Mouse (Mus musculus): ENCODE data around the gene Dner. TPM values are rescaled to one million over a fixed set of nuclear protein-coding genes. Genes with fewer than 3 reads are reported as not detected.

Dner gene
- polyA plus RNA-seq, 1 experiment = 0.08 TPM

DNA sequence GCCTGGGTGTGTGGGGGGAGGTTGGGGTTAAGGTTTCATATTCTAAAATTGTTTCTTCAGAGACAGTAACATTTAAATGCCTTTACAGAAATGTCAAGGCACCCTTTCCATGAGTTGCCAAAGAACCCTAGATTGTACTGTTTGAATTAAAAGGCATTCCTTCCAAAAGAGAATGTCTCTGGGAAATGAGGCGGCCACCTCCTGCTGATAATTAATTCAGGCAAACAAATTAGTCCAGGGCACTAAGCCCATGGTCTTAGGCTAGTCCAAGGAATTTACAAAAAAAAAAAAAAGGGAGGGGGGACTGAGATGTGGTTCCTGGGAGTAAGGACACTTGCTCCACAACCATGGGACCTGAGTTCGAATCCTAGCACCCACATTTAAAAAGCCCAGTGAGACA lies 273.1 kb downstream of the Dner start:
- TF ChIP-seq CTCF (IDR thresholded peaks at IDR 0.05; ENCODE audit: extremely low read depth, insufficient read depth, insufficient read length, insufficient replicate concordance) (no peak), POLR2A (IDR thresholded peaks at IDR 0.05; ENCODE audit: low read depth, low read length) (no peak)
- H3K27me3 ChIP-seq (ENCODE audit: control insufficient read depth, insufficient read depth, low read length) = no peaks in the 10 kb centered on the region
- DNase-seq (ENCODE audit: low read depth in 1 of 2, low spot score in 2 of 2) = no peak
- no peaks in the 10 kb centered on the region for H3K4me1 ChIP-seq (ENCODE audit: control insufficient read depth, insufficient read depth, insufficient read length)
- 83% methylated on average over 2 of the region's 2 CpGs for WGBS
- no peaks in the 10 kb centered on the region for H3K36me3 ChIP-seq (ENCODE audit: control insufficient read depth, insufficient read depth, low read length)
- no peak overlapping the region for H3K4me3 ChIP-seq (ENCODE audit: extremely low read depth, insufficient read depth, insufficient read length)
- no peak overlapping the region for H3K27ac ChIP-seq (ENCODE audit: insufficient read depth, low read length)

DNA sequence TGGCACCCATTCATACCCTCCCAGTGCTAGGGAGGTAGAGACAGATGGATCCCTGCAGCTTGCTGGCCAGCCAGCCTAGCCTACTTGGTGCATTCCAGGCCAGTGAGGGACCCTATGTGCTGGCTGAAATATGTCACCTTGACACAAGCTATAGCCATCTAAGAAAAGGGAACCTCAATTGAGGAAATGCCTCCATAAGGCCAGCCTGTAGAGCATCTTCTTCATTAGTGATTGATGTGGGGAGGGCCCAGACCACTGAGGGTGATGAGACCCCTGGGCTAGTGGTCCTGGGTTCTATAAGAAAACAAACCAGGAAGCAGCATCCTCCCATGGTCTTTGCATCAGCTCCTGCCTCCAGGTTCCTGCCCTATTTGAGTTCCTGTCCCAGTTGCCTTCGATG lies 274.2 kb downstream of the Dner start:
- Histone ChIP-seq H3K4me3 (ENCODE audit: extremely low read depth, insufficient read depth, insufficient read length) (no peak overlapping the region), H3K36me3 (ENCODE audit: control insufficient read depth, insufficient read depth, low read length) (no peaks in the 10 kb centered on the region), H3K27me3 (ENCODE audit: control insufficient read depth, insufficient read depth, low read length) (no peaks in the 10 kb centered on the region), H3K27ac (ENCODE audit: insufficient read depth, low read length) (no peak overlapping the region), H3K4me1 (ENCODE audit: control insufficient read depth, insufficient read depth, insufficient read length) (no peaks in the 10 kb centered on the region)
- TF ChIP-seq POLR2A (IDR thresholded peaks at IDR 0.05; ENCODE audit: low read depth, low read length) = no peak
- 77% methylated on average over 1 of the region's 1 CpGs for WGBS
- DNase-seq (ENCODE audit: low read depth in 1 of 2, low spot score in 2 of 2) = no peak

DNA sequence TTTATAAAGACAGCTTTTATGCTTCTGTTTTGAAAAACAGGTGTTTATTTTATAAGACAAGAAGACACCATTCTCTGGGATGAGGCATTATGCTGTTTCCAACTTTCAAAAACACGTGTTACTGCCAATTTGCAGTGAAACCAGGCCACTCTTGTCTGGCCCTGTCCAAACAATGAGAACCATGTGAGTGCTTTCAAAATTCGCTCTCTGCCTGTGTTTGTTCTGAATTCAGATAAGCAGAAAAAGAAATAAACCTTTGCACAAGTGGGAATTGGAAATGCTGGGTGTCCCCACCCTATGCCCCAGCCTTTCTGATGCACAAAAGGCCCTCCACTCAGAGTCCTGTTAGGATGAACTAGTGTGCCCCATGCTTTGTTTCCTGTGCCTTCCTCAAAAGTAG lies 276.6 kb downstream of the Dner start:
- no peak overlapping the region for H3K4me3 ChIP-seq (ENCODE audit: extremely low read depth, insufficient read depth, insufficient read length)
- H3K27ac ChIP-seq (ENCODE audit: insufficient read depth, low read length) = no peak overlapping the region
- 52% methylated on average over 2 of the region's 2 CpGs for WGBS
- no peaks in the 10 kb centered on the region for H3K27me3 ChIP-seq (ENCODE audit: control insufficient read depth, insufficient read depth, low read length)
- DNase-seq (ENCODE audit: low read depth in 1 of 2, low spot score in 2 of 2) = no peak
- TF ChIP-seq CTCF (IDR thresholded peaks at IDR 0.05; ENCODE audit: extremely low read depth, insufficient read depth, insufficient read length, insufficient replicate concordance) = no peak
- TF ChIP-seq POLR2A (IDR thresholded peaks at IDR 0.05; ENCODE audit: low read depth, low read length) = no peak
- no peaks in the 10 kb centered on the region for H3K36me3 ChIP-seq (ENCODE audit: control insufficient read depth, insufficient read depth, low read length)
- no peaks in the 10 kb centered on the region for H3K4me1 ChIP-seq (ENCODE audit: control insufficient read depth, insufficient read depth, insufficient read length)

DNA sequence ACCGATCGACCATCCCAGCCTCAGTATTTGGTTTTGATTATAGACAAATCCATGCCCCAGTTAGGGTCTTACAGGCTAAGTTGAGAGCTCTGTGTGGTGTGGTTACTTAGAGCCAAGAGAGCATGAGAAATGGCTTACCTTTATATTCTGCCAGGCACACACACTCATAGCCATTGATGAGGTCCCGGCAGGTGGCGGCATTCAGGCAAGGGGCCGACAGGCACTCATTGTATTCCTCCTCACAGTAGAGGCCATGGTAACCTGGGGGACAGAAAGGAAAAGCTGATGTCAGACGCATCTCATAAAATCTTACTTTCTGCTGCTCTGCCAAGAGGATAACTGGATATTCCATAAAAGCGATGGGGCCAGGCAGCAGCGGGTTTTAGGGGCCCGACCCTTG lies 277.5 kb downstream of the Dner start:
- 86% methylated on average over 9 of the region's 9 CpGs for WGBS
- Histone ChIP-seq H3K36me3 (ENCODE audit: control insufficient read depth, insufficient read depth, low read length) (no peaks in the 10 kb centered on the region), H3K27ac (ENCODE audit: insufficient read depth, low read length) (no peak overlapping the region)

DNA sequence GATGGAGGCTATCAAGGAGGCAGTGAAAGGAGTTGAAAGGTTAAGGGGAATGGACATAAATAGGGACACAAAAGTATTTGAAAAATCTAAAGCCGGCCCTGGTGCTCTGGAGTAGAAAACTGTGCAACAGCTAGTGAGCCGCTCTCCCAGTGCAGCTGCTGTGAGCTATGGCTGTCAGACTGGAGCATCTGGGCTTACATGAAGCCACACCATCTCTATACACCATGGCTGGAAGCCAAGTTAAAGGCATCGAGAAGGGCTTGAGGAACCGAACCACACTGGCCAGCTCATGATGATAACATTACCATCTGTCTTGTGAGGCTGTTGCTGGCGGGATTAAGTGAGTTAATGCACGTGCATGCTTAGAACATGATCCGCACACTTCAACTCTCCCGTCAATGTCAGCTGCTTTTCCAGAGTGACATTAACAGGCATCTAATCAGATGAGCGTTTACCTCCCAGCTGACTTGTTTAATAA lies 278.2 kb downstream of the Dner start:
- TF ChIP-seq CTCF (IDR thresholded peaks at IDR 0.05; ENCODE audit: extremely low read depth, insufficient read depth, insufficient read length, insufficient replicate concordance) (no peak), POLR2A (IDR thresholded peaks at IDR 0.05; ENCODE audit: low read depth, low read length) (no peak)
- DNase-seq (ENCODE audit: low read depth in 1 of 2, low spot score in 2 of 2) = no peak
- H3K36me3 ChIP-seq (ENCODE audit: control insufficient read depth, insufficient read depth, low read length) = no peaks in the 10 kb centered on the region
- H3K4me1 ChIP-seq (ENCODE audit: control insufficient read depth, insufficient read depth, insufficient read length) = no peaks in the 10 kb centered on the region
- H3K27me3 ChIP-seq (ENCODE audit: control insufficient read depth, insufficient read depth, low read length) = no peaks in the 10 kb centered on the region
- 87% methylated on average over 9 of the region's 9 CpGs for WGBS
- no peak overlapping the region for H3K27ac ChIP-seq (ENCODE audit: insufficient read depth, low read length)
- H3K4me3 ChIP-seq (ENCODE audit: extremely low read depth, insufficient read depth, insufficient read length) = no peak overlapping the region

More for the DNA sequence above, 277.5 kb downstream of the Dner start:
- H3K4me1 ChIP-seq (ENCODE audit: control insufficient read depth, insufficient read depth, insufficient read length) = no peaks in the 10 kb centered on the region
- TF ChIP-seq CTCF (IDR thresholded peaks at IDR 0.05; ENCODE audit: extremely low read depth, insufficient read depth, insufficient read length, insufficient replicate concordance) = no peak
- no peak for TF ChIP-seq POLR2A (IDR thresholded peaks at IDR 0.05; ENCODE audit: low read depth, low read length)
- H3K4me3 ChIP-seq (ENCODE audit: extremely low read depth, insufficient read depth, insufficient read length) = no peak overlapping the region
- no peak for DNase-seq (ENCODE audit: low read depth in 1 of 2, low spot score in 2 of 2)
- no peaks in the 10 kb centered on the region for H3K27me3 ChIP-seq (ENCODE audit: control insufficient read depth, insufficient read depth, low read length)

DNA sequence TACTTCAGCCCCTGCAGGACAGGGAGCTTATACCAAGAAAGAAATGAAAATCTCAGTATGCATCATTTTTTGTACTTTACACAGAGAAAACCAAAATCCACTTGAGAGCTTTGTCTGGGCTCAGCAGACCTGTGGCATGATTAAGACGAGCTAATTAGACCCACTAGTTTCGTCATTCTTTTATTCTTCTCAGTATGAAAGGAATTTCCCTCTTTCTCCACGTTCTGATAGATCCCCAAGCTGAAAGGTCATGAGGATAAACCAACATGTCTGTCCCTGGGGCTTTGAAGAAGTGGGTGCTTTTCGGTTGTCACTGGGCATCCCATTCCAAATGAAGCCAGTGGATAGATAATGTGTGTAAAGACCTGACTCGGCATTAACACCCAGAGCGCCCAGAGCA lies 278.7 kb downstream of the Dner start:
- no peak overlapping the region for H3K27ac ChIP-seq (ENCODE audit: insufficient read depth, low read length)
- WGBS = 81% methylated on average over 6 of the region's 6 CpGs
- H3K27me3 ChIP-seq (ENCODE audit: control insufficient read depth, insufficient read depth, low read length) = no peaks in the 10 kb centered on the region
- no peaks in the 10 kb centered on the region for H3K4me1 ChIP-seq (ENCODE audit: control insufficient read depth, insufficient read depth, insufficient read length)
- no peak for TF ChIP-seq CTCF (IDR thresholded peaks at IDR 0.05; ENCODE audit: extremely low read depth, insufficient read depth, insufficient read length, insufficient replicate concordance)
- no peak for TF ChIP-seq POLR2A (IDR thresholded peaks at IDR 0.05; ENCODE audit: low read depth, low read length)
- no peak overlapping the region for H3K4me3 ChIP-seq (ENCODE audit: extremely low read depth, insufficient read depth, insufficient read length)
- DNase-seq (ENCODE audit: low read depth in 1 of 2, low spot score in 2 of 2) = no peak
- H3K36me3 ChIP-seq (ENCODE audit: control insufficient read depth, insufficient read depth, low read length) = no peaks in the 10 kb centered on the region

DNA sequence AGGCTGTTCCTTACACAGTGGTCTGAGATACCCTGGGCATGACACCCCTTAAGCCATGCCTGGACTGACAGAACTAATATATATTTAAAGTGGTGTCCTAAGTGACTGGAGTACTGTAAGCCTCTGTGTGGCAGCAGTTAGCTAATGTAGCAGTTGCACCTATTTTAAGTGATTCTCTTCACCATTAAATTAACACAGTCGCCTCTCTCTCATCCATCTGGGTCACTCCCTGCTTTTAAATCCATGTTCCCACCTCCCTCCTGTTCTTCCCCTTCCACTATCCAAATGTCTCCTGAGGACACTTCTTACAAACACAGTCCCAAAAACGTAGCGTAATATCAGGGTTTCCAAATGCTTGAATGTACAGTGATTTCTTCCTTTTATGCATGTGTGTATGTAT lies 281.6 kb downstream of the Dner start:
- WGBS = 88% methylated on average over 3 of the region's 3 CpGs
- H3K36me3 ChIP-seq (ENCODE audit: control insufficient read depth, insufficient read depth, low read length) = no peaks in the 10 kb centered on the region
- H3K27ac ChIP-seq (ENCODE audit: insufficient read depth, low read length) = no peak overlapping the region
- no peak overlapping the region for H3K4me3 ChIP-seq (ENCODE audit: extremely low read depth, insufficient read depth, insufficient read length)
- H3K27me3 ChIP-seq (ENCODE audit: control insufficient read depth, insufficient read depth, low read length) = no peaks in the 10 kb centered on the region
- TF ChIP-seq CTCF (IDR thresholded peaks at IDR 0.05; ENCODE audit: extremely low read depth, insufficient read depth, insufficient read length, insufficient replicate concordance) (no peak), POLR2A (IDR thresholded peaks at IDR 0.05; ENCODE audit: low read depth, low read length) (no peak)
- no peak for DNase-seq (ENCODE audit: low read depth in 1 of 2, low spot score in 2 of 2)
- H3K4me1 ChIP-seq (ENCODE audit: control insufficient read depth, insufficient read depth, insufficient read length) = no peaks in the 10 kb centered on the region

All from spleen, adult 2 months (tissue).